Mouse (Mus musculus): ENCODE data around the gene Tigit.

Gene Tigit

DNA sequence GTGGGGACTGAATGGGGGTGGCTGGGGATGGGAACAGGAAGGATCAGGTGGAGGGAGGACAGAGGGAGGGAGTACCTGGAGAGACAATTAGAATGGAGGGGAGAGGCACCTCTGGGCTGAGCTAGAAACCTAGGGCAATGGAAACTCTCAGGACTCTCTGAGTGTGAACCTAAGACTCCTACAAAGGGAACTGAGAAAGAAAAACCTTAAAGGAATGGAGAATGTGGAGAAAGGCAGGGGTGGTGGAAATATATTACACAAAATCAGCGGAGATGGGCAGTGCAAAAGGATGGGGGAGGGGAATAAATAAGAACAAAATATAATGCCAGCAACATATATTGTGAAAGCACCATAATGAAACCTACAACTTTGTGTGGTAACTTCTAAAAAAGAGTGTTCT is 8.0 kb upstream of the Tigit start:
- in situ Hi-C loops (cut with MboI, MseI) = loop anchor here in 1 of 2 experiments (25.0 kb wide), 1 partner anchor 785 kb away; the partner anchor contains the start of gene Zbtb20

DNA sequence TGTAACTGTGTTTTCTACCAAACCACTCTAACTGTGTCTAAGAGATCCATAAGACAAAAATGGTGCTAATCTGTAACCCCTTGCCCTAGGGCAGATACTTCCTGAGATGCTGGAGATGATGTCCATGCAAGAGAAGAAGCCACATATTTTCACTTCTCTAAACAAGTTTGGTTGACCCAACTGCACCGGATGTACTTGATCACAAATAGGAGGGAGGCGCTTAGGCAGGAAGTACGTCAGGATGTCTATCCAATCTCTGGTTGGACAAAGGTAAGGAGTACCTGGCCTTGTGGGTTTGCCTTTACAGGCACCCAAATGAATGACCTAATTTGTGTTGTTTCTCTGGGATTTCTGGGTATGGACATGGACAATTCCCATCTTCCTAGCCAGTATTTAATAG is 4.3 kb upstream of the Tigit start:
- in situ Hi-C loops (cut with MboI, MseI) = loop anchor here in 1 of 2 experiments (5.0 to 25.0 kb wide), 2 partner anchors 54 to 781 kb away; partner anchors contain the start of gene Zbtb20

DNA sequence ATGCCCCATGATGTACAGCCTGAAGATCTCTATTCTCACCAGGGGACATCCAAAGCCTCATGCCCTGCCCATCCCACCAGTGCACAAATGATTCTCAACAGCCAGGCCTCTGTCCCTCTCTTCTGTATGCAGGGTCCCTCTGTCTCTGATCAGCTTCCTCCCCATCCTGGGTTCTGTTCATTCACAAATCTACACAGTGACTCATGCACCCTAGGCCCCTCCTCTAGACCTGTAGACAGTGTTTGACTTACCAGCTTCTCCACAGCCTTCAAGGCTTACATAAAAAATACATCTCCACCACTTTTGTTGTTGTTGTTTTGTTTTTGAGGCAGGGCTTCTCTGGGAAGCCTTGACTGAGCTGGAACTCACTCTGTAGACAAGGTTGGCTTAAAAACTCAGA is 915 bp upstream of the Tigit start:
- in situ Hi-C loops (cut with MboI, MseI) = loop anchor here in 1 of 2 experiments (5.0 to 25.0 kb wide), 3 partner anchors 32 to 778 kb away; partner anchors contain the start of gene Zbtb20

- in situ Hi-C loops (cut with MboI, MseI) = loop anchor here in 1 of 2 experiments (5.0 to 25.0 kb wide), 2 partner anchors 35 to 775 kb away; partner anchors contain the start of gene Zbtb20
Observed at GRCm38 (mm10) chr16:43662124-43663004, 1.6 kb downstream of the Tigit start.

DNA sequence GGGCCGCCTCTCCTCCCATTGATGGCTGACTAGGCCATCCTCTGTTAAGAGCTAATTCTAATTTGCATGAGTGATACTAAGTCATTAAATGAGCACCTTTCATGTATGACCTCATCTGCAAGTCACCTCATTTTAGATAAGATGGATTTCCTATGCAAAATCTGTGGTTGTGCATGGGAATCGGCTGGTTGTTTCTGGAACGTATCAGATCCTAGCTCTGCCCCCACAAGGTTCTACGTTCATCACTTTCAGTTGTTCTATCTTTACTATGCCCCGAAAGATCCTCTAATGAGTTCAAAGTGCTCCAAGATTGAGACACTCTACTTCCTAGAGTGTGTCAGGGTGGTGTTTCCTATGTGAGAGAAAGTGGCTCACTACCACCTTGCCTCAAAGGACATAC is 2.4 kb downstream of the Tigit start:
- in situ Hi-C loops (cut with MboI, MseI) = loop anchor here in 1 of 2 experiments (5.0 to 25.0 kb wide), 2 partner anchors 36 to 774 kb away; partner anchors contain the start of gene Zbtb20

DNA sequence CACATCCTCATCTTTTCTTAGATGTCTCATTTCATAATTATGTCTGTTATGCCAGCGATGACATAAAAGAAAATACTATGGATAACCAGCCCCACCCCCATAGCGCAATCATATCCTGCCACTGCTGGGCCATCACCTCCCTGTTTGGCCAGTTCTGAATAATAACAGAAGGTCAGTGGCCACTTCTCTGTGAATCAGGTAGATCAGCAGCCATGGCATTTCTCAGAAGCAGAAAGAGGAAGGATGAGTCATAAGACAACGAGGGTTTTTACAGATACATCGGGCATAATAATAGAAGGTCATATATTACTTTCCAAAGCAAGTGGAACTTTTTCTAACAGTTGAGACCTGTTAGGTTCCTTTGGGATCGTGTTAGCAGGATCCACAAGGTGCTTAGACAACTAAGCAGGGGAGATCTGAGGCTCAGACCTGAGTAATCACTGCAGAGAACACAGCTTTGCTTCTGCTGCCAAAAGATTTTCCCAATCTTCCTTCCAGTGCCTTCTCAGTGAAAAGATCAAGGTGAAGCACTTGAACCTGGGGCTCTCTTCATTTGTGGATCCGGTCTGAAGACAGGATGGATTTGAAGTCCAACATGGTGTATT is 8.7 kb downstream of the Tigit start:
- in situ Hi-C loops (cut with MboI, MseI) = loop anchor here (5.0 to 25.0 kb wide), 2 partner anchors 42 to 768 kb away; partner anchors contain the start of gene Zbtb20 (in 1 of the 2)

GRCm38 (mm10) chr16:43654269-43654668 is 9.7 kb downstream of the Tigit start:
- in situ Hi-C loops (cut with MboI, MseI) = loop anchor here in 1 of 2 experiments (25.0 kb wide), 1 partner anchor 767 kb away; the partner anchor contains the start of gene Zbtb20

- in situ Hi-C loops (cut with MboI, MseI) = loop anchor here in 1 of 2 experiments (25.0 kb wide), 1 partner anchor 766 kb away; the partner anchor contains the start of gene Zbtb20
Observed at GRCm38 (mm10) chr16:43653288-43653687, 10.7 kb downstream of the Tigit start.

DNA sequence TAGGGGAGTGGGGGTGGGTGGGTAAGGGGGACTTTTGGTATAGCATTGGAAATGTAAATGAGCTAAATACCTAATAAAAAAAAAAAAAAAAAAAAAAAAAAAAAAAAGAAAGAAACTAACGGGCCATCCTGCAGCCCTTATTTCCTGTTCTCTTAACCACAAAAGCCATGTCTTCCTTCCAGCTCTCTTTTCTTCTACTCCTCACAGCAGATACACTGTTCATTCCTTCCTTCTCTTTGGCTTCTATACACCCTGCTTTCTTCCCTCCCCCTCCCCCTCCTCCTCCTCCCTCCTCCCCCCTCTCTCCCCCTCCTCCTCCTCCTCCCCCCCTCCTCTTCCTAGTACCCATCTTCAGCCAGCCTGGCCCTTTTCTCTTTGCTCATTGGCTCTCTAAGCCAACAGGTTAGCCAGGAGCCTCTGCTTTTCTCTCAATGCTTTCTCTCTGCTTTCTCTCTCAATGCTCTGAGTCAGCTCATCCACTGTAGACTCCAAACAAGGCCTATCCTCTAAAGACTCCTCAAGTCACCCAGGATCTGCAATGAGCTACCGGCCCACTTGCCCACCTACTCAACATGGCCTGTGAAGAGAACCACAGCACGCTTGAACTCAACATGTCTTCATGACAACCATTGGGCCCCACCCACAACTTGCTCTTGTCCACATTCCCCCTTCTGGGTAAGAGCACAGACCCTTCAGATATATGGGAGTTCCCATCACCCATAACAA is 13.4 kb downstream of the Tigit start:
- in situ Hi-C loops (cut with MboI, MseI) = loop anchor here in 1 of 2 experiments (25.0 kb wide), 1 partner anchor 763 kb away; the partner anchor contains the start of gene Zbtb20

GRCm38 (mm10) chr16:43647641-43648040 is 16.3 kb downstream of the Tigit start:
- in situ Hi-C loops (cut with MboI, MseI) = no loop called here

GRCm38 (mm10) chr16:43646943-43647342 is 17.0 kb downstream of the Tigit start:
- in situ Hi-C loops (cut with MboI, MseI) = no loop called here

DNA sequence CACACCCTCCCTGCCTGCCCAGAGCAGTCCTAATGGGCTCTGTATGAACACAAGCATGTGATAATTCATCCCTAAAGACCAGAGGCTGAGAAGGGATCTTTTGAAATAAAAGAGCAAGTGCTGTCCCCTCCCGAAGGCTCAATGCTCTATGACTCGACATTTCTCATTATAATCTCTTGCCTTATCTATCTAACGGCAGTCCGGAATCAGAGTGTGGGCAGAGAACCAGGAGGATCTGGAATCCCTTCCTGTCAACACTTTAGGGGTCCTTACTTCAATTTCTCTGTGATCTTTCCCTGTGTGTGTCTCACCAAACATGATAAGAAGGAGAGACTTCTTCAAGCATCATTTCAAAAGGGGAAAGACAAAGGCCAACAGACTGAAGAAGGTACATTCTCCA is 18.1 kb downstream of the Tigit start:
- in situ Hi-C loops (cut with MboI, MseI) = no loop called here

DNA sequence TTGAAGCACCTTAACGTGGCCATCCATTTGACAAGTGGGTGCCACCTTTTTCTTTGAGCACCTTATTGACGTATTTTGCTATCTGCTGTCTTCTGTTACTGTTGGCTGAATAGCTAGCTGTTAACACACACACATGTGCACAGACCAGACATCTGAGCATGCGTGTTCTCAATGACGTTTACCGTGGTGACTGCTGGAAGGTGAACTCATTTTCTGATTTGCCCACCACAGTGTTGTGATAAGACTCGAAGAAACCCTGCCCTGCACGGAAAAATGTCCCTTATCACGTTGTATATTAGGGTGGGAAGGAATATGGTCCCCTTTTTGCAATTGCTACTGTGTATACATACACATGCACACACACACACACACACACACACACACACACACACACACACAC is 22.7 kb downstream of the Tigit start:
- in situ Hi-C loops (cut with MboI, MseI) = no loop called here

- in situ Hi-C loops (cut with MboI, MseI) = no loop called here
Observed at GRCm38 (mm10) chr16:43638406-43639049, 25.4 kb downstream of the Tigit start.

- in situ Hi-C loops (cut with MboI, MseI) = no loop called here
Observed at GRCm38 (mm10) chr16:43637241-43637640, 26.7 kb downstream of the Tigit start.

DNA sequence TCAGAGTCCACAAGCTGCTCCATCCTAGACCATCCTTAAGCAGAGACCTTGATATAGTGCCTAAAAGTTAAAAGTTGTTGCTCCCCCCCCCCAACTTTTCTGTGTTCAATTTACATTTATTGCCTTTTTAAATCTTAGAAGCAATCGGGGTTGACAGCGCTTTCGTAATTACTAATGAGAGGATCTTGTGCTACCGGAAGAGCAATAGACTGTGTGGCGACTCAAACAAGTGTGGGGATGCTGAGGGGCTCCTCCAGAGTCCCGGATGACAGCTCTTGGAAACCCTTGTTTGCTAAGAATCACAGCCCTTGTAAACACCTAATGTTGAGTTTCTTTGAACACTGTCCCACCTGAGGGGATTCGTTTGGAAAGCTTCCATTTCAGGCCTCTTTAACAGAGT is 29.9 kb downstream of the Tigit start:
- in situ Hi-C loops (cut with MboI, MseI) = no loop called here

DNA sequence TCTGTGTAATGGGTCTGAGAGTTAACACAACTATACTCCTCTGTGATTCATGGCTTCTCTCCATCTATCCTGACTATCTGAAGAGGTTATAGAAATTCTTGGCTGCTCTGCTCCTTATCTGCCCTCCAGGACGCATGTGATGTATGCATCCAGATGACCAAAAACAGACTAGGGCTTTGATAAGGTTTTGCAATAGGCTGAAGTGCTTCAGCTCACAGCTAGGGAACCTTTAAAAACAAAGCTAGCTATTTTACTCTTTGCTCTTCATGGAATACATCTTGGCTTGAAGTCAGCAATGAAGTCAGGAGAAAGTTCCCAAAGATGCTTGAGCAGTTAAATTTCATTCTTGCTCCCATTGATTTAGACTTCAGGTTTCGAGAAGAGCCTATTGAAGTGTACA is 32.2 kb downstream of the Tigit start:
- in situ Hi-C loops (cut with MboI, MseI) = no loop called here

GRCm38 (mm10) chr16:43628662-43629061 is 35.3 kb downstream of the Tigit start:
- in situ Hi-C loops (cut with MboI, MseI) = no loop called here

- in situ Hi-C loops (cut with MboI, MseI) = no loop called here
Observed at GRCm38 (mm10) chr16:43625956-43626355, 38.0 kb downstream of the Tigit start.

DNA sequence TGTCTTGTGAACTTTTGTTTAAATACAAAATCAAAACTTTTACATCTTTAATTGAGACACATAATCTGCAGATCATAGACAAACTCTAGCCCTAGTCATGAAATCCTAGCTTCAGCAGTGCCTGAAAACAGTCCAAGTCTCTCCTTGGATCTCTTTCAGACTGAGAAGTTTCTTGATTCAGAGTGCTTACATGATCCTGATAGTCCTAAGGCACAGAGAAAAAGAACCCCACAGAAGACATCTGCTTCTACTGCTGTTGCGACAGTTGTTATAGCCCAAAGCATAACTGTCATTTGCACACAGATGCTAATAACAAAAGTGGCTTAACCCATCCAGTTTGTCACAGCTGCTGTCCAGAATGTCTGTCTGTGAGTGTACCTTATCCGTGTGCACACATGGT is 38.7 kb downstream of the Tigit start:
- in situ Hi-C loops (cut with MboI, MseI) = no loop called here

DNA sequence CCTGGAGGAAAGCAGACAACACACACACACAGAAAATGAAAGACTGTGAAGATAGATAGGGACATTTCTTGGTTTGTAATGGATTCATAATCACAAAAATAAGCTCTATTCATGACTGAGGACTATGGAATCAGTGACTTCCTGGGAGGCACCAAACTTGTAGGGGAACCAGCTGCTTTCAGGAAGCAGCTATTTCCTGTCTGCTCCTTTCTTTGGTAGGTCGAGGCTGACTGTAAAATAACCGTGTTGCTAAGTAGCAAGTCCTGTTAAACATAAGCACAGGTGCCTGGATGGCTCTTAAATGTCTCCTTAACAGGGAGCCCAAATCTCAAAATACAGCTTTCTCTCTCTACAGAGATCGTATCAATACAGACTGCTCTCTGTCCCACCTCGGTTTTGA is 39.1 kb downstream of the Tigit start:
- in situ Hi-C loops (cut with MboI, MseI) = no loop called here
